Mouse (Mus musculus) cerebellum, adult 2 months (tissue): Measurements from ENCODE around the gene Tmem217.

Experiments used
- CTCF ChIP-seq: fragments of 200-500 bp; IDR thresholded peaks from 2 replicates; pipeline ENCODE4 v1.5.1; 2011; ENCODE audit warnings: low read depth, mild to moderate bottlenecking, control low read depth, low read length, moderate library complexity, borderline replicate concordance; ENCODE audit not compliant: insufficient read depth
- POLR2A ChIP-seq: fragments of 200-500 bp; IDR thresholded peaks from 2 replicates; pipeline ENCODE4 v1.6.1; 2011; ENCODE audit warnings: low read length, control low read depth, borderline replicate concordance; ENCODE audit not compliant: insufficient read depth

GRCm38 (mm10) chr17:29541419-29541818 lies 10.8 kb downstream of the Tmem217 start:
- TF ChIP-seq CTCF (no peak), POLR2A (no peak)
